Mouse (Mus musculus) urinary bladder, postnatal 25 days (tissue): ENCODE measurements around the gene Ldlrad2.

Experiments
- DNase-seq: peaks from one replicate; pipeline ENCODE4 v3.0.0; 2022; ENCODE audit warnings: low spot score

Ldlrad2 gene

DNA sequence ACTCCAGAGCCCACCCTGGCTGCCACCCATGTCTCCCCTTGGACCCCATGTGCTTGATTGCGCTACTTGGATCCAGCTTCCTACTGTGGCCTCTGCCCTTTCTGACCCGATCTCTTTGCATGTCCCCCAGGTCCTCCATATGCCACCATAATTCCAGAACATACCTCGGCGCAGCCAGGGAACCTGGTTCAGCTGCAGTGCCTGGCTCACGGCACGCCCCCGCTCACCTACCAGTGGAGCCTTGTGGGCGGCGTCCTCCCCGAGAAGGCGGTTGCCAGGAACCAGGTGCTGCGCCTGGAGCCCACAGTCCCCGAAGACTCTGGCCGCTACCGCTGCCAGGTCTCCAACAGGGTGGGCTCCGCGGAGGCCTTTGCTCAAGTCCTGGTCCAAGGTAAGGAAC, 20.9 kb downstream of the Ldlrad2 start:
- DNase-seq: no peak

DNA sequence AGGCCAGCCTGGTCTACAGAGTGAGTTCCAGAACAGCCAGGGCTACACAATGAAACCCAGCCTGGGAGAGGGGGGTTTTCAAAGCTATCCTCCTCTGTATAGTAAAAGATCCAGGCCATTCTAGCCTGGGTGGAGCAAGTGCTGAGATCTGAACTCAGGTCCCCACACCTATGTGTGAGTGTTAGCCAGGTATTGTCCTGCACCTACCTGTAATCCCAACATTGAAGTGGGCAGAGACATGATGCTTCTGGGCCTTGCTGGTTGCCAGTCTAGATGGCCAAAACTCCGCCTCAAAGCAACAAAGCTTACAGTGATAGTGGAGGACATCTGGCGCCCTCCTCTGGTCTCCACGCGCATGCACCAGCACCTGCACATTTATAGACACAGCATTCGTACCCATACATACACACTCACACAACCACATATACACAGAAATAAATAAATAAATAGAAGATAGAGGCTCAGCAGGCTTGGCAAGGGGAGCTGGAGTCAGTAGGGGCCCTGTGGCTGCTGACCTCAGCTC, 28.3 kb downstream of the Ldlrad2 start:
- no peak for DNase-seq

DNA sequence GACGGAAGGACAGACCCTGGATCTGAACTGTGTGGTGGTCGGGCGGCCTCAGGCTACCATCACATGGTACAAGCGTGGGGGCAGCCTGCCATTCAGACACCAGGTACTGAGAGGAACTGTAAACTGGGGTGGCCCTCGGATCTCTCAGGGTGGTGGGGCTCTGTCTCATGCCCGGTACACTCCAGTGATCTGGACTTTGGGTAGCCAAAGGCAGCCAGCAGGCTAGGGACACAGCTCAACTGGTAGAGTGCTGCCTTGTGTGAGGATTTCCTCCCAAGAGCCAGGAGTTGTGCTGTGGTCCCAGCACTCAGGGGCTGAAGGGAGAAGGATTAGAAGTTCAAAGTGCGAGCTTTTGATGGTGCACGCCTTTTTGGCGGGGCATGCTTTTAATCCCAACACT, 28.8 kb downstream of the Ldlrad2 start:
- DNase-seq: no peak

DNA sequence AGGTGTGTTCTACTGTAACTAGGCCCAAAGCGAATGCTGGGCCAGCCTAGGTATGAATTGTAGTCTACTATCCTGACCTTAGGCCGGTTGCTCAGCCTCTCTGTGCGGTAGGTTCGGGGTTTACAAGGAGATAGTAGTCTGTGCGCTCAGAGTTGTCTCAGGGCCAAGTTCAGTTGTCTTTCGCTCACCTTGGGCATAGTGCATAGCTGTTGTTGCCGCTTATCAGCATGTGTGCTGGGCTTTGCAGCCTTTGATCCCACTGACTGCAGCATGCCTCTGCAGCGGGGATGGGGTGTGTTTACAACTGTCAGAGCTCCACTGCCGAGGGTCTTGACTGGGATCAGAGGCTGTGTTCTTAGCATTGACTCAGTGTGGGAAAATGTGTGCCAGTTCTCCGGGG, 31.4 kb downstream of the Ldlrad2 start:
- no peak for DNase-seq

DNA sequence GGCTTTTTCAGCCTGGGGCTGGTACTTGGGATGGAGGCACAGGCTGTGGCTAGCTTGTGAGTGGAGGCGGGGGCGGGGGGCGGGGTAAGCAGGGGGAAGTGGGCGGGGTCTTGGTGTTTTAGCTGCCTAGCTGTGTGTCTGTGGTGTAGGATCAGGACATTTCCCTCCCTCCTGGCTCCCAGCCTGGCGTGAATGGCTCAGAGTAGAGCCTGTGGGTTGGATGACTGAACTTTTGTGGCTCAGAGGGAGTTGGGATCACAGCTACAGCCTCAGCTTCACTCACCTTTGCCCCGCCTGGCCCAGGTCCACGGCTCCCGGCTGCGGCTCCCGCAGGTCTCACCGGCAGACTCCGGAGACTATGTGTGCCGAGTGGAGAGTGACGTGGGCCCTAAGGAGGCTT, 34.0 kb downstream of the Ldlrad2 start:
- DNase-seq: no peak

GRCm38 (mm10) chr4:137527872-137528271, 46.5 kb downstream of the Ldlrad2 start:
- DNase-seq: no peak

DNA sequence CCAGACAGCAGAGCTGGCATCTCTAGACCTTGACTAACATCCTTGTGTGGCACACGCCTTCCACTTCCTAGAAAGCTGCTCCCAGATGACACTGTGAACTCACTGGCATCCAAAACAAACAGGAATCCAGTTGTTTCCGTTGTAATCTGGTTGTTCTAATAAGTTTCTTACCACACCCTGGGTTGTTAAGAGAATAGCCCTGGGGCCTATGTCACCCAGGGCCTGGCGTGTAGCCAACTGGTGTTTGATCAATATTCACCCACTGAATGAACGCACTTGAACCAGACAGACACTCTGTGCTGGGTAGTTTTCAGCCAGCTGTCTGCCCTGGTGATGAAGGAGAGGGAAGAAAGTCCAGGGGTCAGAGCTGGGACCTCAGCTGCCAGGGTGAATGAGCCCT, 47.0 kb downstream of the Ldlrad2 start:
- DNase-seq: no peak

- DNase-seq: no peak
Measured at GRCm38 (mm10) chr4:137525426-137525825, 48.9 kb downstream of the Ldlrad2 start.
